Mouse (Mus musculus) layer of hippocampus, adult 2 months (tissue): ENCODE measurements around the gene Cacna1h. TPM values are rescaled to one million over a fixed set of nuclear protein-coding genes. Genes with fewer than 3 reads are reported as not detected.
A peak's percentile ranks its signal among the peaks of the same experiment; 100 is the strongest.

ENCODE experiments used
- DNase-seq, 2 experiments: peaks; one replicate each; pipeline ENCODE4 v3.0.0; 2022; ENCODE audit warnings: low spot score in 2 of 2
- H3K27ac ChIP-seq: fragments of 200-600 bp; 2 replicates; pipeline ENCODE4 v1.8.1; 2022
- H3K4me3 ChIP-seq: fragments of 200-600 bp; 2 replicates; pipeline ENCODE4 v1.8.1; 2022; ENCODE audit warnings: mild to moderate bottlenecking
- CTCF ChIP-seq: fragments of 200-600 bp; conservative IDR thresholded peaks from 2 replicates; pipeline ENCODE4 v1.8.1; 2022; ENCODE audit warnings: antibody characterized with exemption, mild to moderate bottlenecking, moderate library complexity
- total RNA-seq, 2 experiments: library from RNA; stranded (reverse); gene quantifications; 2 replicates each; pipeline ENCODE4 v1.2.3; 2021

Gene Cacna1h
- total RNA-seq, 2 experiments from 2014 or later = 121 to 142 TPM

DNA sequence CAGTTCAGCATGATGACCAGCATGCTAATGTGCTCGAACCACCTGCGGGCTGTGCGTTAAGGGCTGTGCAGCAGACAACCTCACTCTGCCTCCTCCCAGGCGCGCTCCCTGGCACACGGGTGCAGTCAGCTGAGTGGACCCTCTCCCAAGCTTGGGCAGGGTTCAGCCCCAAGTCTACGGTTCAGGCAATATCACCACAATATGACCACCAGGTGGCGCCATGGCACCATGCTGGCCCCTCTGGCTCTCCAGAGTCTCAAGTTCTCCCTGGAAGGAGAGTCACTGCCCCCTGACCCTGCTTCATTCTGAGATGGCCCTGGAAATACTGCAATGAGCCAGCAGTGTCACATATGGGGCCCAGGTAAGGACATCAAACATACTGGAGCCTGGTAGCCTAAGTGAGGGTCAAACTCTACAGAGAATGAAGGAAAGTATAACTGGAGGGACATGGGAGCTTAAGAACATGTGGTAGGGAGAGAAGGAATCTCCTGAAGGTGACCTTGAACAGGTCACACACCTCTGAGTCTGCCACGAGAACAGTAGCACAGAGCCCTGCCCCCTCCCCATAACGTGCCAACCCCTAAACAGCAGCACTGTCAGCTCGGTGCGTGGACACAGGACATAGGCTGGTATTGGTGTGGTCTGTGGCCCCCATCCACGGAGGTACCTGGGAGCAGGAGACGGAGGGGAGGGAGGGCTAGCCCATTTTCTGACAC lies 35.6 kb downstream of the Cacna1h start:
- peak; percentile 97 for TF ChIP-seq CTCF
- H3K27ac ChIP-seq = no peak overlapping the region
- peak; percentile 70 to 86 for DNase-seq
- H3K4me3 ChIP-seq = no peak overlapping the region

DNA sequence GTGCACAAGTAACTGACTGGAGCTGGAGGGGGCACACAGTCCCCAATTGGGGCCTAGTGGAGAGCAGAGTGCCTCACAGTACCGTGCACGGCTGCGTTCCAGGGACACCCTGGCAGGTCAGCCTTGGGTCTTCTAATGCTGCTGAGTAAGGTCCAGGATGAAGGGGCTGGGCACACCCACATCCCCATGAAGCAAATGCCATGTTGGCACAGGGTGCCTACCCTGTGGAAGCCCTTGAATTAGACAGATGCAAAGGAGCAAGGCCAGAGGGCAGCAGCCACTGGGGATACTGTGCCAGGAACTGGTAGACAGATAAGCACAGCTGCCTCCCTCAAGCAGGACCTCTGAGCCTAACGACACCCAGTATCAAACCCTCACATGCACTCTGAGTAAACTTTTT lies 39.1 kb downstream of the Cacna1h start:
- no peak for DNase-seq
- no peak overlapping the region for H3K4me3 ChIP-seq
- TF ChIP-seq CTCF = no peak
- H3K27ac ChIP-seq = no peak overlapping the region

DNA sequence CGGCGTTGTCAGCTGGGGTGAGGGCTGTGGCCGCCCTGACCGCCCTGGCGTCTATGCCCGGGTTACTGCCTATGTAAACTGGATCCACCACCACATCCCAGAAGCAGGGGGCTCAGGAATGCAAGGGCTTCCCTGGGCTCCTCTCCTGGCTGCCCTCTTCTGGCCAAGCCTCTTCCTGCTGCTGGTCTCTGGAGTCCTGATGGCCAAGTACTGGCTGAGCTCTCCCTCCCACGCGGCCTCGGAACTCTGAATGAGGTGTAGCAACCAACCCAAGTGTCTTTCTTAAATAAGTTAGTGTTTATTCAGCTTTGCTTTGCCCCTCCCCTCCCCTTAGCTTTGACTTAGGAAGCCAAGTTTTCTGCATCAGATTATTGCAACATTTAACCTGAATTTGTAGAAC lies 59.6 kb downstream of the Cacna1h start:
- DNase-seq = no peak
- H3K4me3 ChIP-seq = no peak overlapping the region
- no peak overlapping the region for H3K27ac ChIP-seq
- TF ChIP-seq CTCF = peak; percentile 60

DNA sequence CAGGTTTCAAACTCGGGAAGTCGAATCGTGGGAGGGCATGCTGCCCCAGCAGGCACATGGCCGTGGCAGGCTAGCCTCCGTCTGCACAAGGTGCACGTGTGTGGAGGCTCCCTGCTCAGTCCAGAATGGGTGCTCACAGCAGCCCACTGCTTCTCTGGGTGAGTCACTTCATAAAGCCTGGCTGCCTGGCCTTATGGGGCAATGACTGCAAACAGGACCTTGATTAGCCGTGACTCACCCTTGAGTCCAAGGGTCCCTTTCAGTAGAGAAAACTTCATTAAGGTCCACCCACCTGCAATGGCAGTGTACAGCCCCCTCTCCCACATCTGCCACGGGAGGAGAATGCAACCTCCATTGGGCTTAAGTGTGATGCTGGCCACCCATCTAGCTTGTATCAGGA lies 61.1 kb downstream of the Cacna1h start:
- peak in 1 of 2 experiments; percentile 11 for DNase-seq
- TF ChIP-seq CTCF = no peak
- Histone ChIP-seq H3K4me3 (no peak overlapping the region), H3K27ac (no peak overlapping the region)

DNA sequence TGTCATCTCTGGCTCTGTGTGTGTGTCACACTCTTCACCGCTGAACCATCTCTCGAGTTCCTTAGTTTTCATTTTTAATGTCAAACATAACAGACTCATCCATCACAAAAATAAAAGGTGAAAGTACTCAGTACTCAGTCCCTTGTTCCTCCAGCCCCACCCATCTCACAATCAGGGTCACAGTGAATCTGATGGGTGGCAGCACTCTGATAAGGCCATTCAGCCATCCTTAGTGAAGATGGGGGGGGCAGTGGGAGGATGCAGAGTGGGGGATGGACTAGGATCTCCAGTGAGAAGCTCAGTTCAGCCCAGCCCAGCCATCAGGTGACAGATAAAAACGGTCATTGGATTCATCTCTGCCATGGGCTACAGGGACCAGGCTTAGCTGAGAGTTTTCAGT lies 64.6 kb downstream of the Cacna1h start, which contains the start of gene Tpsg1:
Gene Tpsg1, plus strand, starts transcription at position 301 of the 400 bp plus-strand sequence.
- no peak for TF ChIP-seq CTCF
- Histone ChIP-seq H3K4me3 (no peak within 1 kb of the TSS), H3K27ac (no peak within 1 kb of the TSS)
- DNase-seq = no peak

DNA sequence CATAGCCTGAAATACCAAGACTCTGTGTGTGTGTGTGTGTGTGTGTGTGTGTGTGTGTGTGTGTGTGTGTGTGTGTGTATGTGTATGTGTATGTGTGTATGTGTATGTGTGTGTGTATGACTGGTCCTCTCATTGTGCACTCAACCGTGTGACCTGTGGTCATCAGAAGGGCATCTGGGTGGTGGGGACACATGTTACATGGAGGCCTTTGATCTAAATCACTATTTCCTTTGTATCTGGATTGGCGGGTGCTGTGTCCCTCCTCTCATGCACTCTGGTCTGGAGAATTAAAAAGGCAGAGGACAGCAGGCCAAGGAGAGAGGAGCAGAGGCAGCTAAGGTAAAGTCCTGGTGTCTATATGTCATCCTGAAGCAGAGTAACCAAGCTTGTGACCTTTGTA lies 67.6 kb downstream of the Cacna1h start, which contains the start of gene Tpsb2:
Gene Tpsb2, plus strand, starts transcription at position 301 of the 400 bp plus-strand sequence.
- Histone ChIP-seq H3K4me3 (no peak within 1 kb of the TSS), H3K27ac (no peak within 1 kb of the TSS)
- no peak for DNase-seq
- no peak for TF ChIP-seq CTCF

DNA sequence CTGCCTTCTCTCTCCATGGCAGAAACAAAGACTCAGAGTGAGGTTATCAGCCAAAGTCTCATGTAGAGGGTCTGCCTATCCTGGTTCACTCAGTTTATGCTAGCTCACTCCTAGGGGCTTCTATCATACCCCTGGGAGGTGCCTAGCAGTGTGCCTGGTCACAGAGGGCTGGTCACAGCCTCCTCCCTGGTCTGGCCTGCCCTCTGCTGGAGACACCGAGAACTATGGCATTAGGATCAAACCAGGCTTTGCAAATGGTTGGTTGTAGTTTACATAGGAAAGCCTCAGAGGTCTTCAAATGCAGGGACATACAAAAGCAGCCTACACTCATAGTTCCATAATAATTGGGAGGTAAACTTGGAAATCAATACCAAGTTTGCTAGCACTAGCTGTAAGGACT lies 69.9 kb downstream of the Cacna1h start:
- peak; percentile 39 to 74 for DNase-seq
- no peak overlapping the region for H3K27ac ChIP-seq
- H3K4me3 ChIP-seq = no peak overlapping the region
- TF ChIP-seq CTCF = peak; percentile 96

DNA sequence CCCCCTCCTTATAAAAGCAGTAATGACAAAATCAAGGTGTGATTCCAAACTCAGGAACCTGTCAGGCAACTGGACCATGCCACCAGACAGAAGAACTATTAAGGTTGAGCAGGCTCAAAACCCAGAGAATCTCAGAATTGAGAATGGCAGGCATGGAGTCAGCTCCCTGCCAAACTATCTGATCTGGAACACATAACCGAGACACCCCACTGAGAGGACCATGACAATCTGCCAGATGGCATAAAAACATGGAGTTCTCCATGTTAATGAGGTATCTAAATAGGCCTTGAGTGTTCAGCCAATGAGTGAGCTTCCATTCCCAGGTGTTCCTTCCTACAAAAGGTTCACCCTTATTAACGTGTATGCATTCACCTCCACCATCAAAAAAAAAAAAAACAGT lies 72.3 kb downstream of the Cacna1h start:
- DNase-seq = no peak
- no peak overlapping the region for H3K4me3 ChIP-seq
- no peak for TF ChIP-seq CTCF
- no peak overlapping the region for H3K27ac ChIP-seq

DNA sequence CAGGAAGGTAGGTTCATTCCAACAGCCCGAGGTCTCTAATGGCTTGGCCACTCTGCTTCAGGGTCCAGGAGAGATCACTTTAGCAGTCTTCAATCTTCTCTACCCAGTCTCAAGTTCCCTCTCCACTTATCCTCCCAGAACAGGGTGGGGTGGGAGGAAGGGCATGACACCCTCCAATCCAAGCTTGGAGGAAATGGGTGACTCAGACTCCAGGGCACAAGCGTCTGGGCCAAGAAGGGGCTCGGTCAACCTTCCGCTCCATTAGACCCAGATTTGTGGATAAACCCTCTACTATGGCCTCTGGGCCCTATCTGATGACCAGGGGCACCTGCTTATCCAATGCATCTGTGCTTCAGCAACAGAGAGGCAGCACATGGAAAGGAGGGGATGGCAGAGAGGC lies 88.1 kb downstream of the Cacna1h start, which contains the start of gene Tpsab1:
Gene Tpsab1, minus strand, starts transcription at position 101 of the 400 bp plus-strand sequence.
- DNase-seq = no peak
- TF ChIP-seq CTCF = no peak
- H3K4me3 ChIP-seq = no peak within 1 kb of the TSS
- no peak within 1 kb of the TSS for H3K27ac ChIP-seq

DNA sequence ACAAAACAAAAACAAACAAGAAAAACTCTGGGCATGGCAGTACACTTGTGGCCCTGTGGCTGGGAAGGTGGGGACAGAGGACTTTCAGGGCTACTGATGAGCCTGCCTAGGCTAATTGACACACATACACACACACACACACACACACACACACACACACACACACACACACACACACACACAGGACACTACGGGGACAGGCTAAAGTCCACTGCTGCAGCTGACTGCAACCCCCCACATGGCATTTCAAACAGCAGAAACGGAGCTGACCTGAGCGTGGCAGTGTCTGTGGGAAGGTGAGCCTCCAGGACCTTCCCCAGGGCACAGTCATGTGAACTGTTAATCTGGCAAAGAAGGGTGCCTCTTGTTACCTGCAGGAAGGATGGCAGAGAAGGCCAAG lies 92.1 kb downstream of the Cacna1h start:
- no peak for DNase-seq
- Histone ChIP-seq H3K4me3 (no peak overlapping the region), H3K27ac (no peak overlapping the region)
- TF ChIP-seq CTCF = no peak

DNA sequence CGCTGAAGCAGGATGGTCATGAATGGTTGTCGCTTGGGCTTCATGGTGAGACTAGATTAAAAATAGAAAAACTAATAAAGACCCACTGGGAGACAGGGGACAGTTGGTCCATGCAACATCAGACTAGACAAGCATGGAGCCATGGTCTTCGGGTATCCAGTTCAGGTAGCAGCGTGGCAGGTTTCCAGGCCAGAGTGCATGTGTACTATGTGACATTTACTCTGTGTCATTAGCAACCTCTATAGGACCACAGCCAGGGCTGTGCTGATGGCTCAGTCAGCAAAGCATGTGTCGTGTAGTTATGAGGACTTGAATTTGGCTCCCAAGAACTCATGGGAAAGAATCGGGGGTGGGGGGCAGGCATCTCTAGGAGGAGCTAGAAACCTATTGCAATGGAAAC lies 93.6 kb downstream of the Cacna1h start:
- TF ChIP-seq CTCF = no peak
- Histone ChIP-seq H3K4me3 (no peak overlapping the region), H3K27ac (no peak overlapping the region)
- DNase-seq = no peak

DNA sequence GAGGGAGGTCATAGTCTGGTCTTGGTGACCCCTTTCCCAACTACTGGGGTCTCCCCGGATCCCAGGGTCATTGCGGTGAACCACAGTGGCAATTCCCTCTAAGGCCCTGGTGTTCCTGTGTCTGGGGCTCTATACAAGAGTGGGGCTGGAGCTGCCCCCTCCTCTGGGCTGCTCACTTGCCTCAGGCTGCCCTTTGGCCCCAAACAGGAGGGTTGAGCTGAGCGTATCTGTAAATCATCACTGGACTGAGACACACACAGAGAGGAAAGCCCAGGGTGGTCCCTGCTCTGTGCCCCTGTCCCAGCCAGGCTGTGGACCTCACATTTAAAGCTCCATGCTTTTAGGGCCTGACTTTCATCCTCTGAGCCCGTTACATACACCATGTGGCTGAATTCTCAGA lies 95.4 kb downstream of the Cacna1h start:
- TF ChIP-seq CTCF = no peak
- Histone ChIP-seq H3K27ac (no peak overlapping the region), H3K4me3 (no peak overlapping the region)
- DNase-seq = no peak

DNA sequence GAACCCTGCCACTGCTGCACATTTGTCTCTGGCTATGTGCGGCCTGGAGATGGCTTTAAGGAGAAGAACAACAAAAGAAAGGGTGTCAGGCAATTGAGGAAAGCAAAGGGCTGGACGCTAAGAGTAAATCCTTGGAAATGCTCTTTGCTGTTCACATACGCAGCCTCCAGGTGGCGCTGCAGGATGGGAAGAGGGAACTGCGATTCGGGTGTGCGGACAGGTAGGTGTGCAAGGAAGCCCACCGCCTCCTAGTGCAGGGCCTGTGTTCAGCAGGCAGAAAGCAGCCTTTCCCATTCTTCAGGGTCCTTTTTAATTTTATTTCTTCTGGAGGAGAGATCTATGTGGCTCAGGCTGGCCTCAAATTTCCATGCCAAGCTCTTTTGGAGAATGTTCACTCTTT lies 99.6 kb downstream of the Cacna1h start:
- TF ChIP-seq CTCF = peak; percentile 94
- no peak overlapping the region for H3K27ac ChIP-seq
- DNase-seq = peak; percentile 49 to 68
- H3K4me3 ChIP-seq = no peak overlapping the region

DNA sequence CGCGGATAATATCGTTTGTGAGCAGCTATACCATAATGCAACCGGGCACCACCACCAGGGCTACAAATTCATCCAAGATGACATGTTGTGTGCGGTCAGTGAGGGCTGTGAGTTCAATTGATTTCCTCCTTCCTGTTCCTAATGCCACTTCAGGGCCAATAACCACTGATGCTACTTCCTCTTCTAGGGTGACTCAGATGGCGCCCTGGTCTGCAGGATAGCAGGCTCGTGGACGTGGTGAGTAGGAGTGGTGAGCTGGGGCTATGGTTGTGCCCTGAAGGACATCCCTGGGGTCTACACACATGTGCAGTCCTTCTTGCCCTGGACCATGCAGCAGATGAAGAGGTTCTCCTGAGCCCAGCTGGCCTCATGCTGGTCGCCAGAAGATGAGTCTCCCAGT lies 101.3 kb downstream of the Cacna1h start:
- Histone ChIP-seq H3K4me3 (no peak overlapping the region), H3K27ac (no peak overlapping the region)
- TF ChIP-seq CTCF = no peak
- no peak for DNase-seq

Other genes starting within 250 kb of the Cacna1h start
- gene BC003965, start 249.2 kb downstream of the Cacna1h start, total RNA-seq = 10 to 100 TPM; 20.4 to 22.0 TPM
- gene Unkl, start 245.4 kb downstream of the Cacna1h start, total RNA-seq = 10 to 100 TPM; 36.4 to 40.6 TPM
- gene Gnptg, start 193.7 kb downstream of the Cacna1h start, total RNA-seq = 10 to 100 TPM; 73.7 to 77.4 TPM
- gene Tsr3, start 193.6 kb downstream of the Cacna1h start, total RNA-seq = 10 to 100 TPM; 25.0 to 26.2 TPM
- 10 to 100 TPM in 1 of 2 experiments, 1 to 10 TPM in 1; 9.9 to 10.5 TPM for gene Baiap3, start 177.4 kb downstream of the Cacna1h start, total RNA-seq
- 100 to 1,000 TPM; 229 to 239 TPM for gene Ube2i, start 159.2 kb downstream of the Cacna1h start, total RNA-seq
- gene Prss34, start 135.4 kb downstream of the Cacna1h start, total RNA-seq = not detected
- not detected for gene Prss28, start 125.1 kb downstream of the Cacna1h start, total RNA-seq
- gene Prss29, start 115.1 kb downstream of the Cacna1h start, total RNA-seq = not detected
- not detected for gene Tpsab1, start 88.2 kb downstream of the Cacna1h start, total RNA-seq
- under 1 TPM in 1 of 2 experiments, not detected in 1; 0.82 TPM for gene Tpsb2, start 67.5 kb downstream of the Cacna1h start, total RNA-seq
- not detected for gene Tpsg1, start 64.5 kb downstream of the Cacna1h start, total RNA-seq
- 1 to 10 TPM; 1.8 to 2.0 TPM for gene Tekt4, start 20.8 kb upstream of the Cacna1h start, total RNA-seq
- under 1 TPM in 1 of 2 experiments, not detected in 1; 0.15 TPM for gene Sstr5, start 63.5 kb upstream of the Cacna1h start, total RNA-seq
- gene Sox8, start 136.9 kb upstream of the Cacna1h start, total RNA-seq = 10 to 100 TPM; 47.7 to 55.7 TPM
- gene Lmf1, start 145.3 kb upstream of the Cacna1h start, total RNA-seq = 10 to 100 TPM; 25.5 to 31.2 TPM